Mouse (Mus musculus) olfactory bulb, adult 2 months (tissue): ENCODE data around the gene Btaf1.

Experiments used
- CTCF ChIP-seq: fragments of 200-500 bp; IDR thresholded peaks from 2 replicates; pipeline ENCODE4 v1.5.1; 2012; ENCODE audit warnings: low read depth, mild to moderate bottlenecking, low read length, moderate library complexity; ENCODE audit not compliant: insufficient read depth
- POLR2A ChIP-seq: fragments of 200-500 bp; IDR thresholded peaks from 2 replicates; pipeline ENCODE4 v1.6.1; 2012; ENCODE audit warnings: mild to moderate bottlenecking, low read depth, low read length, moderate library complexity; ENCODE audit not compliant: insufficient read depth

DNA sequence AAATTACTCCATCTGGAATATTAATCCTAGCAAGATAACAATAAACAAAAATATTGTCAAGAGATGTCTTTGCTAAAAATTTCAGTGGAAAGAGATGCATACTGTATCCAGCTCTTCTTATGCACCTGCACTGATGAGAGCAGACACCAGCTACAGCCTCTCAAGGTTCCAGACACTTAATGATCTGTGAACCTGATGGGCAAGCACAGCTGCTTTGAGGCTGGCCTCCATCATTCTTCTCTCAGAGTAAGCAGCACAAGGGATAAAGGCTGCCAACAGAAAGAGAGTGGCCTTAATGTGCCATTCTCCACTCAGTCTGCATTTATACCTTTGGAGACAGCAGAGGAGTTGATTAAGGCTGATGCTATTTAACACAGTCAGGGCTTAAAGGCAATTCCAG is 115.0 kb downstream of the Btaf1 start:
- TF ChIP-seq POLR2A (no peak), CTCF (no peak)
